Mouse (Mus musculus) stomach, embryonic 15.5 days (tissue): ENCODE data around the gene Gm20388. TPM values are rescaled to one million over a fixed set of nuclear protein-coding genes. Genes with fewer than 3 reads are reported as not detected.
"Not testable (repeated sequence)": the region's sequence is repeated elsewhere in the genome, so short reads cannot be mapped to it uniquely, and the experiment has no call there.

ENCODE experiments used
- ATAC-seq: fragments of 200-750 bp; cut with Nextera tagmentation; 2 replicates; pipeline ENCODE4 v1.8.0; 2017; ENCODE audit warnings: low read depth, moderate number of reproducible peaks, moderate TSS enrichment; ENCODE audit not compliant: insufficient read depth, low FRiP score
- H3K27ac ChIP-seq: fragments of 300-500 bp; sonication (generic); 2 replicates; pipeline ENCODE4 v1.5.1; 2015; ENCODE audit warnings: mild to moderate bottlenecking, inconsistent platforms
- H3K27me3 ChIP-seq: fragments of 300-500 bp; sonication (generic); replicated peaks from 2 replicates; pipeline ENCODE4 v1.6.1; 2015; ENCODE audit warnings: inconsistent platforms
- H3K36me3 ChIP-seq: fragments of 300-500 bp; sonication (generic); 2 replicates; pipeline ENCODE4 v1.6.1; 2015; ENCODE audit warnings: inconsistent platforms
- H3K4me1 ChIP-seq: fragments of 300-500 bp; sonication (generic); 2 replicates; pipeline ENCODE4 v1.6.1; 2015; ENCODE audit warnings: inconsistent platforms
- H3K4me2 ChIP-seq: fragments of 300-500 bp; sonication (generic); 2 replicates; pipeline ENCODE4 v1.6.1; 2015; ENCODE audit warnings: mild to moderate bottlenecking, inconsistent platforms
- H3K4me3 ChIP-seq: fragments of 300-500 bp; sonication (generic); replicated peaks from 2 replicates; pipeline ENCODE4 v1.5.1; 2015; ENCODE audit warnings: inconsistent platforms
- H3K9ac ChIP-seq: fragments of 300-500 bp; sonication (generic); 2 replicates; pipeline ENCODE4 v1.6.1; 2015; ENCODE audit warnings: inconsistent platforms
- H3K9me3 ChIP-seq: fragments of 300-500 bp; sonication (generic); 2 replicates; pipeline ENCODE4 v1.6.1; 2016; ENCODE audit warnings: inconsistent platforms
- WGBS: fragments of 180-500 bp; shearing (Covaris S2); methylation state at CpG from one replicate; pipeline ENCODE4 v1.1.7; 2015; 5-methylcytosine and 5-hydroxymethylcytosine counted together
- polyA plus RNA-seq: library from polyadenylated mRNA; unstranded; fragments of >200 nt; fragmentation: Nextera tagmentation; extraction: Ambion mirVana; gene quantifications from 2 replicates; pipeline ENCODE4 v1.2.1, GENCODE M21; 2015

Gene Gm20388
- polyA plus RNA-seq, 1 experiment from 2014 or later: not detected

GRCm38 (mm10) chr8:120347734-120348341 is 437.2 kb downstream of the Gm20388 start:
- no peak for ATAC-seq
- no peaks in the 10 kb centered on the region for H3K36me3 ChIP-seq
- H3K9me3 ChIP-seq: no peaks in the 10 kb centered on the region
- no peak overlapping the region for H3K9ac ChIP-seq
- 0 out of 2 replicates have a peak overlapping the region, but pooled peaks have one; percentile 4 for H3K27ac ChIP-seq
- H3K4me3 ChIP-seq: no peak overlapping the region
- peaks cover 18% of the 10 kb centered on the region; the same call in 1 of the 2 replicates for H3K4me1 ChIP-seq
- H3K27me3 ChIP-seq: no peaks in the 10 kb centered on the region
- 78% methylated on average over 21 of the region's 21 CpGs for WGBS
- no peak overlapping the region for H3K4me2 ChIP-seq

- Histone ChIP-seq H3K27me3 (no peaks in the 10 kb centered on the region), H3K4me3 (no peak overlapping the region), H3K9ac (no peak overlapping the region), H3K27ac (no peak overlapping the region), H3K4me1 (peaks cover 25% of the 10 kb centered on the region; the same call in 1 of the 2 replicates), H3K36me3 (no peaks in the 10 kb centered on the region), H3K9me3 (no peaks in the 10 kb centered on the region), H3K4me2 (no peak overlapping the region)
- WGBS: 60% methylated on average over 11 of the region's 11 CpGs
- ATAC-seq: no peak
These were observed 438.3 kb downstream of the Gm20388 start for GRCm38 (mm10) chr8:120348922-120349321.

- WGBS: 61% methylated on average over 7 of the region's 7 CpGs
- Histone ChIP-seq H3K27me3 (no peaks in the 10 kb centered on the region), H3K4me1 (peaks cover 22% of the 10 kb centered on the region; the same call in 1 of the 2 replicates), H3K9ac (no peak overlapping the region), H3K36me3 (no peaks in the 10 kb centered on the region), H3K9me3 (no peaks in the 10 kb centered on the region), H3K4me2 (no peak overlapping the region), H3K4me3 (no peak overlapping the region), H3K27ac (no peak overlapping the region)
- ATAC-seq: no peak
These were observed 440.9 kb downstream of the Gm20388 start for GRCm38 (mm10) chr8:120351332-120352071.

- H3K9ac ChIP-seq: no peak overlapping the region
- H3K4me1 ChIP-seq: peaks cover 18% of the 10 kb centered on the region; the same call in 1 of the 2 replicates
- no peak overlapping the region for H3K4me3 ChIP-seq
- H3K36me3 ChIP-seq: no peaks in the 10 kb centered on the region
- no peak overlapping the region for H3K4me2 ChIP-seq
- no peak overlapping the region for H3K27ac ChIP-seq
- H3K9me3 ChIP-seq: no peaks in the 10 kb centered on the region
- ATAC-seq: no peak
- no peaks in the 10 kb centered on the region for H3K27me3 ChIP-seq
- 45% methylated on average over 10 of the region's 10 CpGs for WGBS
These were observed 441.5 kb downstream of the Gm20388 start for GRCm38 (mm10) chr8:120352096-120352495.

GRCm38 (mm10) chr8:120356067-120356466 is 445.4 kb downstream of the Gm20388 start:
- no peak for ATAC-seq
- H3K9ac ChIP-seq: no peak overlapping the region
- peaks cover 15% of the 10 kb centered on the region; the same call in 1 of the 2 replicates for H3K4me1 ChIP-seq
- H3K27ac ChIP-seq: no peak overlapping the region
- no peak overlapping the region for H3K4me2 ChIP-seq
- H3K9me3 ChIP-seq: no peaks in the 10 kb centered on the region
- no peak overlapping the region for H3K4me3 ChIP-seq
- no peaks in the 10 kb centered on the region for H3K36me3 ChIP-seq
- WGBS: 41% methylated on average over 9 of the region's 9 CpGs
- H3K27me3 ChIP-seq: no peaks in the 10 kb centered on the region

GRCm38 (mm10) chr8:120357504-120357903 is 446.9 kb downstream of the Gm20388 start:
- 83% methylated on average over 6 of the region's 6 CpGs for WGBS
- Histone ChIP-seq H3K4me1 (0 out of 2 replicates have a peak, but pooled peaks cover 13% of the 10 kb centered on the region), H3K9ac (no peak overlapping the region), H3K27ac (no peak overlapping the region), H3K4me2 (no peak overlapping the region), H3K27me3 (no peaks in the 10 kb centered on the region), H3K4me3 (no peak overlapping the region), H3K9me3 (no peaks in the 10 kb centered on the region), H3K36me3 (no peaks in the 10 kb centered on the region)
- no peak for ATAC-seq

- no peak overlapping the region for H3K27ac ChIP-seq
- H3K36me3 ChIP-seq: no peaks in the 10 kb centered on the region
- ATAC-seq: no peak
- no peak overlapping the region for H3K9ac ChIP-seq
- 67% methylated on average over 7 of the region's 8 CpGs for WGBS
- H3K4me1 ChIP-seq: peaks cover 23% of the 10 kb centered on the region
- no peak overlapping the region for H3K4me2 ChIP-seq
- H3K27me3 ChIP-seq: no peaks in the 10 kb centered on the region
- H3K9me3 ChIP-seq: no peaks in the 10 kb centered on the region
- H3K4me3 ChIP-seq: no peak overlapping the region
These were observed 450.7 kb downstream of the Gm20388 start for GRCm38 (mm10) chr8:120361301-120361700.

- H3K27me3 ChIP-seq: no peaks in the 10 kb centered on the region
- H3K4me1 ChIP-seq: peaks cover 38% of the 10 kb centered on the region
- WGBS: 47% methylated on average over 10 of the region's 10 CpGs
- H3K4me2 ChIP-seq: no peak overlapping the region
- no peaks in the 10 kb centered on the region for H3K9me3 ChIP-seq
- no peak for ATAC-seq
- no peak overlapping the region for H3K9ac ChIP-seq
- H3K4me3 ChIP-seq: no peak overlapping the region
- H3K27ac ChIP-seq: peak overlapping the region; percentile 57
- H3K36me3 ChIP-seq: no peaks in the 10 kb centered on the region
These were observed 453.0 kb downstream of the Gm20388 start for GRCm38 (mm10) chr8:120363552-120364071.

- no peaks in the 10 kb centered on the region for H3K36me3 ChIP-seq
- no peak for ATAC-seq
- H3K9ac ChIP-seq: no peak overlapping the region
- WGBS: 50% methylated on average over 7 of the region's 7 CpGs
- H3K27ac ChIP-seq: peak overlapping the region; percentile 57
- H3K4me1 ChIP-seq: peaks cover 44% of the 10 kb centered on the region
- no peaks in the 10 kb centered on the region for H3K9me3 ChIP-seq
- H3K27me3 ChIP-seq: no peaks in the 10 kb centered on the region
- H3K4me2 ChIP-seq: no peak overlapping the region
- no peak overlapping the region for H3K4me3 ChIP-seq
These were observed 453.6 kb downstream of the Gm20388 start for GRCm38 (mm10) chr8:120364093-120364725.

- H3K36me3 ChIP-seq: no peaks in the 10 kb centered on the region
- H3K9me3 ChIP-seq: no peaks in the 10 kb centered on the region
- no peak for ATAC-seq
- no peaks in the 10 kb centered on the region for H3K27me3 ChIP-seq
- H3K4me3 ChIP-seq: no peak overlapping the region
- H3K4me1 ChIP-seq: peaks cover 56% of the 10 kb centered on the region
- H3K9ac ChIP-seq: no peak overlapping the region
- 80% methylated on average over 6 of the region's 6 CpGs for WGBS
- H3K27ac ChIP-seq: no peak overlapping the region
- no peak overlapping the region for H3K4me2 ChIP-seq
These were observed 456.2 kb downstream of the Gm20388 start for GRCm38 (mm10) chr8:120366840-120367239.

GRCm38 (mm10) chr8:120368191-120368590 is 457.6 kb downstream of the Gm20388 start:
- not testable (repeated sequence) for H3K9ac ChIP-seq, H3K9me3 ChIP-seq, H3K27me3 ChIP-seq, ATAC-seq, H3K4me3 ChIP-seq, H3K36me3 ChIP-seq, H3K4me2 ChIP-seq
- WGBS: 68% methylated on average over 1 of the region's 1 CpGs
- H3K4me1 ChIP-seq: peaks cover 65% of the 10 kb centered on the region
- H3K27ac ChIP-seq: peak overlapping the region; percentile 85
